Mouse (Mus musculus): ENCODE measurements around the gene Klf15. TPM values are rescaled to one million over a fixed set of nuclear protein-coding genes. Genes with fewer than 3 reads are reported as not detected.

Klf15 gene
- total and polyA plus RNA-seq, 2 experiments from 2014 or later = 20.6 to 35.1 TPM

- no peak overlapping the region for H3K4me2 ChIP-seq (ENCODE audit: low read depth, low read length, poor library complexity, severe bottlenecking)
- DNase-seq (ENCODE audit: low spot score) (no peak), ATAC-seq (ENCODE audit: low FRiP score) (no peak)
- no peaks in the 10 kb centered on the region for H3K9me3 ChIP-seq (ENCODE audit: low read length)
- H3K9ac ChIP-seq (replicated peaks; ENCODE audit: low read length, poor library complexity, severe bottlenecking) = no peak overlapping the region
- H3K36me3 ChIP-seq (ENCODE audit: insufficient read depth, low read length) = no peaks in the 10 kb centered on the region
- 64% methylated on average over 3 of the region's 3 CpGs for WGBS
- H3K4me3 ChIP-seq (ENCODE audit: low read depth, low read length) = no peak overlapping the region
- no peak for TF ChIP-seq CTCF (IDR thresholded peaks at IDR 0.05)
- H3K27ac ChIP-seq (ENCODE audit: low read depth, low read length) = no peak overlapping the region
- H3K4me1 ChIP-seq (ENCODE audit: insufficient read depth, low read length) = no peaks in the 10 kb centered on the region
- no peaks in the 10 kb centered on the region for H3K27me3 ChIP-seq (ENCODE audit: insufficient read depth, low read length)
Measured at GRCm38 (mm10) chr6:90496217-90496616, 33.8 kb downstream of the Klf15 start.

- H3K4me1 ChIP-seq (ENCODE audit: insufficient read depth, low read length) = no peaks in the 10 kb centered on the region
- H3K4me2 ChIP-seq (ENCODE audit: low read depth, low read length, poor library complexity, severe bottlenecking) = no peak overlapping the region
- H3K27ac ChIP-seq (ENCODE audit: low read depth, low read length) = no peak overlapping the region
- no peaks in the 10 kb centered on the region for H3K36me3 ChIP-seq (ENCODE audit: insufficient read depth, low read length)
- no peak overlapping the region for H3K9ac ChIP-seq (replicated peaks; ENCODE audit: low read length, poor library complexity, severe bottlenecking)
- H3K27me3 ChIP-seq (ENCODE audit: insufficient read depth, low read length) = no peaks in the 10 kb centered on the region
- WGBS = 53% methylated on average over 4 of the region's 4 CpGs
- ATAC-seq (ENCODE audit: low FRiP score) (no peak), DNase-seq (ENCODE audit: low spot score) (no peak)
- H3K9me3 ChIP-seq (ENCODE audit: low read length) = no peaks in the 10 kb centered on the region
- no peak for TF ChIP-seq CTCF (IDR thresholded peaks at IDR 0.05)
- H3K4me3 ChIP-seq (ENCODE audit: low read depth, low read length) = no peak overlapping the region
Measured at GRCm38 (mm10) chr6:90499509-90499908, 37.1 kb downstream of the Klf15 start.

- WGBS = 77% methylated on average over 8 of the region's 8 CpGs
- no peak for DNase-seq (ENCODE audit: low spot score)
- Histone ChIP-seq H3K4me1 (ENCODE audit: insufficient read depth, low read length) (no peaks in the 10 kb centered on the region), H3K4me2 (ENCODE audit: low read depth, low read length, poor library complexity, severe bottlenecking) (no peak overlapping the region), H3K36me3 (ENCODE audit: insufficient read depth, low read length) (no peaks in the 10 kb centered on the region), H3K9me3 (ENCODE audit: low read length) (no peaks in the 10 kb centered on the region), H3K4me3 (ENCODE audit: low read depth, low read length) (no peak overlapping the region), H3K9ac (replicated peaks; ENCODE audit: low read length, poor library complexity, severe bottlenecking) (no peak overlapping the region), H3K27ac (ENCODE audit: low read depth, low read length) (no peak overlapping the region), H3K27me3 (ENCODE audit: insufficient read depth, low read length) (no peaks in the 10 kb centered on the region)
- no peak for ATAC-seq (ENCODE audit: low FRiP score)
- TF ChIP-seq CTCF (IDR thresholded peaks at IDR 0.05) = no peak
Measured at GRCm38 (mm10) chr6:90501222-90501940, 39.0 kb downstream of the Klf15 start.

- no peak for TF ChIP-seq CTCF (IDR thresholded peaks at IDR 0.05)
- H3K9me3 ChIP-seq (ENCODE audit: low read length) = no peaks in the 10 kb centered on the region
- peak; percentile 27 for DNase-seq (ENCODE audit: low spot score)
Measured at GRCm38 (mm10) chr6:90505906-90506305, 43.5 kb downstream of the Klf15 start.

GRCm38 (mm10) chr6:90506673-90507311 is 44.4 kb downstream of the Klf15 start:
- 50% methylated on average over 16 of the region's 16 CpGs for WGBS
- no peak overlapping the region; the same call in 1 of the 2 replicates for H3K9ac ChIP-seq (replicated peaks; ENCODE audit: low read length, poor library complexity, severe bottlenecking)
- no peaks in the 10 kb centered on the region for H3K4me1 ChIP-seq (ENCODE audit: insufficient read depth, low read length)
- no peak overlapping the region for H3K4me2 ChIP-seq (ENCODE audit: low read depth, low read length, poor library complexity, severe bottlenecking)
- H3K27ac ChIP-seq (ENCODE audit: low read depth, low read length) = peak overlapping the region; percentile 64
- TF ChIP-seq CTCF (IDR thresholded peaks at IDR 0.05) = no peak
- no peaks in the 10 kb centered on the region for H3K9me3 ChIP-seq (ENCODE audit: low read length)
- no peaks in the 10 kb centered on the region for H3K27me3 ChIP-seq (ENCODE audit: insufficient read depth, low read length)
- peak; percentile 83 for ATAC-seq (ENCODE audit: low FRiP score)
- no peak overlapping the region for H3K4me3 ChIP-seq (ENCODE audit: low read depth, low read length)
- H3K36me3 ChIP-seq (ENCODE audit: insufficient read depth, low read length) = no peaks in the 10 kb centered on the region
- peak; percentile 87 for DNase-seq (ENCODE audit: low spot score)

More at GRCm38 (mm10) chr6:90505906-90506305, 43.5 kb downstream of the Klf15 start:
- Histone ChIP-seq H3K27ac (ENCODE audit: low read depth, low read length) (peak overlapping the region; percentile 64), H3K36me3 (ENCODE audit: insufficient read depth, low read length) (no peaks in the 10 kb centered on the region), H3K9ac (replicated peaks; ENCODE audit: low read length, poor library complexity, severe bottlenecking) (no peak overlapping the region), H3K4me1 (ENCODE audit: insufficient read depth, low read length) (no peaks in the 10 kb centered on the region), H3K4me2 (ENCODE audit: low read depth, low read length, poor library complexity, severe bottlenecking) (no peak overlapping the region), H3K4me3 (ENCODE audit: low read depth, low read length) (no peak overlapping the region), H3K27me3 (ENCODE audit: insufficient read depth, low read length) (no peaks in the 10 kb centered on the region)
- ATAC-seq (ENCODE audit: low FRiP score) = no peak
- 61% methylated on average over 6 of the region's 6 CpGs for WGBS

GRCm38 (mm10) chr6:90507443-90507842 is 45.1 kb downstream of the Klf15 start:
- H3K9me3 ChIP-seq (ENCODE audit: low read length) = no peaks in the 10 kb centered on the region
- no peak for DNase-seq (ENCODE audit: low spot score)
- no peak overlapping the region for H3K4me2 ChIP-seq (ENCODE audit: low read depth, low read length, poor library complexity, severe bottlenecking)
- no peak overlapping the region for H3K9ac ChIP-seq (replicated peaks; ENCODE audit: low read length, poor library complexity, severe bottlenecking)
- H3K36me3 ChIP-seq (ENCODE audit: insufficient read depth, low read length) = no peaks in the 10 kb centered on the region
- no peaks in the 10 kb centered on the region for H3K4me1 ChIP-seq (ENCODE audit: insufficient read depth, low read length)
- no peaks in the 10 kb centered on the region for H3K27me3 ChIP-seq (ENCODE audit: insufficient read depth, low read length)
- no peak for TF ChIP-seq CTCF (IDR thresholded peaks at IDR 0.05)
- peak overlapping the region; percentile 60 for H3K27ac ChIP-seq (ENCODE audit: low read depth, low read length)
- no peak for ATAC-seq (ENCODE audit: low FRiP score)
- no peak overlapping the region for H3K4me3 ChIP-seq (ENCODE audit: low read depth, low read length)

Data from midbrain, postnatal 0 days (tissue).